Mouse (Mus musculus): ENCODE data around the gene Rab6a. TPM values are rescaled to one million over a fixed set of nuclear protein-coding genes. Genes with fewer than 3 reads are reported as not detected.

Rab6a gene
- polyA plus RNA-seq, 1 experiment from 2014 or later = 120 TPM

DNA sequence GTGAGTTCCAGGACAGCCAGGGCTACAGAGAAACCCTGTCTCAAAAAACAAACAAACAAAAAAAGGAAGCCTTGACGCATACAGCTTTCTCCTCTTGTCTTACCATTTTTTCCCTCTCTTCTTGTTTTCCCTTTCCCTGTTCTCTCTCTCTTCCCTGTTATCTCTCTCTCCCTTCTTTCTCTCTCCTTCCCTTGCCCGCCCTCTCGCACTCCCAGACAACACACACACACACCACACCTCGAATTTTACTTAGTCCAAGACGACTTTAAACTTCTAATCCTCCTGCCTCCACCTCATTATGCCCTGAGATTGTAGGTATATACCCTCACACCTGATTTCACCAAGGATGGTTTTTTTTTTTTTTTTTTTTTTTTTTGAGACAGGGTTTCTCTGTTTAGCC, 76.9 kb downstream of the Rab6a start:
- no peaks in the 10 kb centered on the region for H3K9me3 ChIP-seq (ENCODE audit: control insufficient read depth, low read length)
- H3K4me2 ChIP-seq (replicated peaks; ENCODE audit: low read depth, low read length) = no peak overlapping the region
- no peak for ATAC-seq (ENCODE audit: low FRiP score, low TSS enrichment)
- H3K4me1 ChIP-seq (ENCODE audit: control insufficient read depth, insufficient read depth, low read length) = no peaks in the 10 kb centered on the region
- no peak overlapping the region for H3K27ac ChIP-seq (ENCODE audit: low read depth, low read length)
- H3K27me3 ChIP-seq (ENCODE audit: control insufficient read depth, insufficient read depth, low read length) = no peaks in the 10 kb centered on the region
- WGBS = 74% methylated on average over 5 of the region's 5 CpGs
- H3K4me3 ChIP-seq (ENCODE audit: low read length) = no peak overlapping the region
- H3K9ac ChIP-seq (ENCODE audit: low read depth, low read length) = no peak overlapping the region
- no peaks in the 10 kb centered on the region for H3K36me3 ChIP-seq (ENCODE audit: control insufficient read depth, insufficient read depth, low read length)

DNA sequence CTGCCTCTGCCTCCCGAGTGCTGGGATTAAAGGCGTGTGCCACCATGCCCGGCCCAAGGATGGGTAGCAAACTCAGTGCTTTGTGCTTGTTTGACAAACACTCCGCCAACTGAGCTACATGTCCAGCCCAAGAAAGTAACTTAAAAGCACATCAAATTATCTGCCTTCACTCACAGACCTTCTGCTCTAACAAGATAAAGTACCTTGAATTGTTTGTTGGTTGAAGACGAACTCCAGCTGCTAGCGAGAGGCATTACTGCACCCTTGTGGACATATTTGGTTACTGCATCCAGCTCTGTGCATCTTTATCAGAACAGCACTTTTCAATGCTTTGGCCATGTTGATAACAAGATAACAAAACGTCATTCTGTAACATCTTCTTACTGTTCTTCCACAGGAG, 77.3 kb downstream of the Rab6a start:
- H3K27ac ChIP-seq (ENCODE audit: low read depth, low read length) = no peak overlapping the region
- no peaks in the 10 kb centered on the region for H3K4me1 ChIP-seq (ENCODE audit: control insufficient read depth, insufficient read depth, low read length)
- H3K9ac ChIP-seq (ENCODE audit: low read depth, low read length) = no peak overlapping the region
- H3K9me3 ChIP-seq (ENCODE audit: control insufficient read depth, low read length) = no peaks in the 10 kb centered on the region
- no peak for ATAC-seq (ENCODE audit: low FRiP score, low TSS enrichment)
- H3K36me3 ChIP-seq (ENCODE audit: control insufficient read depth, insufficient read depth, low read length) = no peaks in the 10 kb centered on the region
- no peak overlapping the region for H3K4me3 ChIP-seq (ENCODE audit: low read length)
- H3K4me2 ChIP-seq (replicated peaks; ENCODE audit: low read depth, low read length) = no peak overlapping the region
- no peaks in the 10 kb centered on the region for H3K27me3 ChIP-seq (ENCODE audit: control insufficient read depth, insufficient read depth, low read length)
- WGBS = 60% methylated on average over 7 of the region's 7 CpGs

DNA sequence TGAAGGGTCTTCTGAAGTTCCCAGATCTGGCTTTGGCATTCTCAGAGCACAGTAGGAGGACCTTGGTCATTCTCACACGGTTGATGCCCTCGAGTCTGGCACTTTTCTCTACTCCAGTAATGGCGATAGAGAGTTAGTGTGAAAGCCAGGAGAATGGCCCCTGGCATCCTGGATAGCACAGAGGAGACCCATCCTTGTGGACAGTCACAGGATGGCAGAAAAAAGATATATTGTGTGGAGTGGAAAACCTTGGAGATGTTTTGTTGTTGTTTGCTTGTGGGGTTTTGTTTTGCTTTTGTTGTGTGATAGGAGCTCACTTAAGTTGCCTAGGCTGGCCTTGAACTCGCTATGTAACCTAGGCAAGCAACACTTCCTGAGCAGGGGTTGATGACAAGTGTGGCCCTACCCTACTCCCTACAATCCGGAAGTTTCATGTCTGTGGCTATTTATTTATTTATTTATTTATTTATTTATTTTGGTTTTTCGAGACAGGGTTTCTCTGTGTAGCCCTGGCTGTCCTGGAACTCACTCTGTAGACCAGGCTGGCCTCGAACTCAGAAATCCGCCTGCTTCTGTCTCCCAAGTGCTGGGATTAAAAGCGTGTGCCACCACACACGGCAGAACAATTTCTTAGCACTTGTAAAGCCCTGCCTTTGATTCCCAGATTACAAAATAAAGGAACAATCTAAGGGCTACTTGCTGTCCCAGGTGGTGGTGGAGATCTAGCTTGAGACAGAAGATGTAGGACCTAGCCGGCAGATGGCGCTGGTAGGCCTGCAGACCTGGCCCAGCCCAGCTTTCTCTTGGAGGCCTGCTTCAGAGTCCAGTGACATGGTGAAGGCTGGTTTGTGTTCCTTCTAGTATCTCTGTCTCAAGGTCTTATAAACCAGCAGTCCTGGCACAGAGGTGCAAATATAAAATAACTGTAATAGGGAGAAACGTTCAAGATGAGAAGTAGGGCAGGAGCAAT, 78.1 kb downstream of the Rab6a start:
- Histone ChIP-seq H3K27me3 (ENCODE audit: control insufficient read depth, insufficient read depth, low read length) (no peaks in the 10 kb centered on the region), H3K9me3 (ENCODE audit: control insufficient read depth, low read length) (no peaks in the 10 kb centered on the region), H3K27ac (ENCODE audit: low read depth, low read length) (no peak overlapping the region), H3K4me2 (replicated peaks; ENCODE audit: low read depth, low read length) (no peak overlapping the region), H3K9ac (ENCODE audit: low read depth, low read length) (no peak overlapping the region), H3K4me3 (ENCODE audit: low read length) (no peak overlapping the region), H3K36me3 (ENCODE audit: control insufficient read depth, insufficient read depth, low read length) (no peaks in the 10 kb centered on the region), H3K4me1 (ENCODE audit: control insufficient read depth, insufficient read depth, low read length) (no peaks in the 10 kb centered on the region)
- 41% methylated on average over 13 of the region's 13 CpGs for WGBS
- peak; percentile 76; the same call in 1 of the 2 replicates for ATAC-seq (ENCODE audit: low FRiP score, low TSS enrichment)

DNA sequence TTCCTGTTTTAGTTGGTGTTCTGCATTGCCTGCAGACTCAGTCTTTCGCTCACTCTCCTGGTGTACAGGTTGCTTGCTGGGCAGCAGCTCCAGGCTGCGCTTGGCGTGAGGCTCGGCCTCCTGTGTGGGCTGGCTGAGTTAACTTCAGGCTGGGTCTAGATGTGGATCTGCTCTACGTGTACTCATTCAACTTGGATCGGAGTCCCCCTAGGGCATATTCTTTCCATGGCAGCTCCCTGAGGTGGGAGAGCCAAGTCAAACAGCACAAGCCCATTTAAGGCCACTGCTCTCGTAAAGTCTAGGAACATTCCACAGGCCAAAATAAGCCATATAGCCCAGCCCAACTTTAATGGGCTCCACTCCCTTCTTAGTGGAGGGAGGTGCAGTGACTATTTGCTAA, 81.3 kb downstream of the Rab6a start:
- no peaks in the 10 kb centered on the region for H3K27me3 ChIP-seq (ENCODE audit: control insufficient read depth, insufficient read depth, low read length)
- H3K9me3 ChIP-seq (ENCODE audit: control insufficient read depth, low read length) = no peaks in the 10 kb centered on the region
- no peak for ATAC-seq (ENCODE audit: low FRiP score, low TSS enrichment)

More for the DNA sequence above, 81.3 kb downstream of the Rab6a start:
- no peak overlapping the region for H3K9ac ChIP-seq (ENCODE audit: low read depth, low read length)
- no peak overlapping the region for H3K4me2 ChIP-seq (replicated peaks; ENCODE audit: low read depth, low read length)
- WGBS = 78% methylated on average over 7 of the region's 7 CpGs
- H3K27ac ChIP-seq (ENCODE audit: low read depth, low read length) = no peak overlapping the region
- H3K36me3 ChIP-seq (ENCODE audit: control insufficient read depth, insufficient read depth, low read length) = no peaks in the 10 kb centered on the region
- no peaks in the 10 kb centered on the region for H3K4me1 ChIP-seq (ENCODE audit: control insufficient read depth, insufficient read depth, low read length)
- no peak overlapping the region for H3K4me3 ChIP-seq (ENCODE audit: low read length)

Other genes with a start within 250 kb of the Rab6a start
- 38.6 and 45.4 TPM in 2 replicates for gene C2cd3, start 235.2 kb upstream of the Rab6a start, polyA plus RNA-seq (2014; fragmentation: Nextera tagmentation; extraction: Ambion mirVana)
- gene Ppme1, start 235.1 kb upstream of the Rab6a start, polyA plus RNA-seq (2014; fragmentation: Nextera tagmentation; extraction: Ambion mirVana) = 51.0 and 64.5 TPM in 2 replicates
- 0.08 TPM in 1 of 2 replicates, not detected in the other for gene Ucp3, start 134.4 kb upstream of the Rab6a start, polyA plus RNA-seq (2014; fragmentation: Nextera tagmentation; extraction: Ambion mirVana)
- 156 and 193 TPM in 2 replicates for gene Ucp2, start 114.1 kb upstream of the Rab6a start, polyA plus RNA-seq (2014; fragmentation: Nextera tagmentation; extraction: Ambion mirVana)
- gene Dnajb13, start 92.5 kb upstream of the Rab6a start, polyA plus RNA-seq (2014; fragmentation: Nextera tagmentation; extraction: Ambion mirVana) = 0.19 and 0.46 TPM in 2 replicates
- 23.8 and 27.1 TPM in 2 replicates for gene Coa4, start 70.3 kb upstream of the Rab6a start, polyA plus RNA-seq (2014; fragmentation: Nextera tagmentation; extraction: Ambion mirVana)
- gene Mrpl48, start 891 bp downstream of the Rab6a start, polyA plus RNA-seq (2014; fragmentation: Nextera tagmentation; extraction: Ambion mirVana) = 91.3 and 95.4 TPM in 2 replicates
- 2.6 TPM in 2 replicates for gene Plekhb1, start 55.0 kb downstream of the Rab6a start, polyA plus RNA-seq (2014; fragmentation: Nextera tagmentation; extraction: Ambion mirVana)
- 43.6 and 53.8 TPM in 2 replicates for gene Fam168a, start 99.2 kb downstream of the Rab6a start, polyA plus RNA-seq (2014; fragmentation: Nextera tagmentation; extraction: Ambion mirVana)

Measured in kidney, embryonic 14.5 days (tissue).